In genomic region chr9:115100181-115100915, GRCm38 (mm10) we compare ENCODE assay signal across 30 mouse cellular contexts.
DNase-seq lines count a peak whose midpoint lies in the region; ATAC-seq lines count a peak whose summit lies in the region.
"Had no signal": no experiment of that assay in that cellular context is flagged by ENCODE, and none has a peak within 500 bp of the region (broad histone marks: within the 10 kb centered on the region; RNA-seq: fewer than 3 reads in every experiment).

No protein-coding gene starts in this region.

- ATAC-seq in heart, embryonic 12.5 days (ENCODE audit: insufficient number of reproducible peaks, low FRiP score) = 0 out of 2 replicates have a peak, but pooled peaks have one; percentile 25
- ATAC-seq: forebrain, embryonic 15.5 days; inflammation-experienced regulatory T-cells, adult 6 months had no signal

- H3K27ac ChIP-seq in heart, embryonic 12.5 days (ENCODE audit: poor library complexity, severe bottlenecking) = no peak overlapping the region
- H3K27ac ChIP-seq: embryonic facial prominence, embryonic 12.5 days; forebrain, embryonic 10.5 days; forebrain, embryonic 15.5 days; heart, embryonic 15.5 days; hindbrain, embryonic 12.5 days; left cerebral cortex, adult 2 months; limb, embryonic 12.5 days; neural tube, embryonic 15.5 days had no signal

- H3K4me3 ChIP-seq in heart, embryonic 12.5 days = no peak overlapping the region
- H3K4me3 ChIP-seq: embryonic facial prominence, embryonic 12.5 days; forebrain, embryonic 10.5 days; forebrain, embryonic 15.5 days; heart, embryonic 15.5 days; hindbrain, embryonic 12.5 days; left cerebral cortex, adult 2 months; limb, embryonic 12.5 days; megakaryocyte, embryonic 14.5 days; neural tube, embryonic 15.5 days had no signal

- H3K36me3 ChIP-seq in heart, embryonic 12.5 days = no peaks in the 10 kb centered on the region
- H3K36me3 ChIP-seq: embryonic facial prominence, embryonic 12.5 days; forebrain, embryonic 10.5 days; forebrain, embryonic 15.5 days; heart, embryonic 15.5 days; hindbrain, embryonic 12.5 days; limb, embryonic 12.5 days; neural tube, embryonic 15.5 days had no signal

- no peaks in the 10 kb centered on the region for H3K9me3 ChIP-seq in heart, embryonic 12.5 days (replicated peaks)
- H3K9me3 ChIP-seq: embryonic facial prominence, embryonic 12.5 days; forebrain, embryonic 10.5 days; forebrain, embryonic 15.5 days; heart, embryonic 15.5 days; limb, embryonic 12.5 days; neural tube, embryonic 15.5 days had no signal

- 81% methylated on average over 15 of the region's 15 CpGs for WGBS in heart, embryonic 12.5 days

- H3K9ac ChIP-seq in heart, embryonic 12.5 days = no peak overlapping the region
- H3K9ac ChIP-seq: embryonic facial prominence, embryonic 12.5 days; forebrain, embryonic 15.5 days; heart, embryonic 15.5 days; hindbrain, embryonic 12.5 days; limb, embryonic 12.5 days; neural tube, embryonic 15.5 days had no signal

- no peaks in the 10 kb centered on the region for H3K27me3 ChIP-seq in heart, embryonic 12.5 days (replicated peaks)
- H3K27me3 ChIP-seq: CH12.LX; embryonic facial prominence, embryonic 12.5 days; forebrain, embryonic 15.5 days; heart, embryonic 15.5 days; hindbrain, embryonic 12.5 days; limb, embryonic 12.5 days; megakaryocyte, embryonic 14.5 days; neural tube, embryonic 15.5 days had no signal

- H3K4me2 ChIP-seq in heart, embryonic 12.5 days = no peak overlapping the region
- H3K4me2 ChIP-seq: embryonic facial prominence, embryonic 12.5 days; forebrain, embryonic 15.5 days; heart, embryonic 15.5 days; hindbrain, embryonic 12.5 days; limb, embryonic 12.5 days; neural tube, embryonic 15.5 days had no signal

- peaks cover 4% of the 10 kb centered on the region; the same call in 1 of the 2 replicates for H3K4me1 ChIP-seq in heart, embryonic 12.5 days (replicated peaks)
- H3K4me1 ChIP-seq: embryonic facial prominence, embryonic 12.5 days; forebrain, embryonic 10.5 days; forebrain, embryonic 15.5 days; heart, embryonic 15.5 days; hindbrain, embryonic 12.5 days; megakaryocyte, embryonic 14.5 days had no signal

- DNase-seq in heart, adult 18-20 months = no peak
- DNase-seq in kidney, postnatal 4 days = peak; percentile 22 to 24
- DNase-seq in kidney, postnatal 14 days = no peak
- DNase-seq in ES-CJ7 (ENCODE audit: low read depth, low spot score) = peak; percentile 53
- peak; percentile 59 for DNase-seq in ZHBTc4 (ENCODE audit: low read depth, low spot score)
- no peak for DNase-seq in frontal cortex, postnatal 14 days (ENCODE audit: low spot score in 2 of 2)
- DNase-seq in frontal cortex, postnatal 10 days (ENCODE audit: low spot score in 2 of 2) = no peak
- DNase-seq: adrenal gland, postnatal 36 days; cerebellum, adult 2 months; cerebellum, postnatal 25 days; gastrocnemius, postnatal 10 days; kidney, adult 2 months; kidney, postnatal 10 days; lung, postnatal 4 days; midbrain, embryonic 14.5 days; retina, postnatal 1 day; right cerebral cortex, postnatal 14 days; thymus, postnatal 14 days had no signal

Comparison
In these comparisons a context has a peak if more than half of its experiments do, and no peak if none do; other contexts are left out.
1. DNase-seq: peak in kidney, postnatal 4 days (2 of 2), ES-CJ7 (single experiment) and ZHBTc4 (single experiment); none in heart, adult 18-20 months (0 of 2), kidney, postnatal 14 days (single experiment), frontal cortex, postnatal 14 days (0 of 2) and frontal cortex, postnatal 10 days (0 of 2).